Mouse (Mus musculus): Measurements from ENCODE around the gene N4bp3. TPM values are rescaled to one million over a fixed set of nuclear protein-coding genes. Genes with fewer than 3 reads are reported as not detected.
A peak's percentile ranks its signal among the peaks of the same experiment; 100 is the strongest.

Gene N4bp3
- total and polyA plus RNA-seq, 3 experiments, result 19.1 to 22.1 (median 21.2) TPM

DNA sequence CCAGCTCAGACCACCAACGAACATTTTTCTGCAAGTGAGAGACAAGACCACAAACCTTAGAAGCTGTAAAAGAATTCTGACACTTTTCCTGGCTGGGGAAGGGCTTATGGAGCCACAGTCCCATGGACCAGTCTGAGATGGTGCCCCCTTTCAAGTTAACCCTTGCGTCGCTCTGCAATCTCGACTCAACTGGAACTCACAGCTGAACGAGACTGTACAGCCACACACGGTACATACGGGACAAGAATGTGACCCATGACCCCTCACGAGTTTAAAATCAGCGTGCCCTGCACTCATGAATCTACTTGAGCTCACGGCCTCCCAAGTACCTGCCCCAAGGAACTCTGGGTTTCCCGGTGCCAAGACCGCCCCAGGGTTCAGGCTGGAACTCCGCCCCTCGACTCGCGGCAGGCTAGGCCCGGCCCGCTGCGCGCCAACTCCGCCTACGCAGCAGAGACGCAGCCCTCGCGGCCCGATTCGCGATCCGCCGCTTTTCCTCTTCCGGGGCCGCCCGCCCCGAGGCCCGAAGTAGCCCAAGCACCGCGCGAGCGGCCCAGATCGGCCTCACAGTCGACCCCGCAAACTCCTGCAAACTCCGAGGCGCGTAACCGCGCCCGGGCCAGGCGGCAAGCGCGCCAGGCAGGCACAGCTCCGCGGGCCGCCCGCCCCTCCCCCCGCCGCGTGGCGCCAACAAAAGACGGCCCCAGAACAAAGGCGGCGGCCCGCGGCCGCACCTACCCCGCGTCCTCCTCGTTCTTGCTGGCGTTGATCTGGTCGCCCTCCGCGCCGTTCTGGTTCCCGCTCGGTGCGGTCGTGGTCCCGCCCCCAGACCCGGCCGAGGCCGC lies 44.8 kb downstream of the N4bp3 start:
- dilution Hi-C loops (cut with MboI; ENCODE audit: extremely low pct_ligation_motif_present, extremely low pct_unique_long_range_greater_than_20kb, low sequenced_read_pairs), result no loop called here
- TF ChIP-seq CHD1 (IDR thresholded peaks at IDR 0.05; ENCODE audit: low read depth, low read length) (0 out of 2 replicates have a peak, but pooled peaks have one; percentile 38), RAD21 (IDR thresholded peaks at IDR 0.05; ENCODE audit: low read depth, low read length) (no peak), ZMIZ1 (IDR thresholded peaks at IDR 0.05; ENCODE audit: low read depth, low read length) (peak; percentile 60; the same call in 1 of the 2 replicates), IRF4 (IDR thresholded peaks at IDR 0.05; ENCODE audit: low read depth, low read length) (peak; percentile 18), TBP (conservative IDR thresholded peaks at IDR 0.05; ENCODE audit: low read depth, low read length) (0 out of 2 replicates have a peak, but pooled peaks have one; percentile 16), E2F4 (IDR thresholded peaks at IDR 0.05; ENCODE audit: insufficient replicate concordance, low read depth, low read length) (no peak), GABPA (IDR thresholded peaks at IDR 0.05; ENCODE audit: insufficient replicate concordance, low read depth, low read length) (no peak), POLR2A (IDR thresholded peaks at IDR 0.05; ENCODE audit: low read depth, low read length) (peak; percentile 64), MYC (IDR thresholded peaks at IDR 0.05; ENCODE audit: low read depth, low read length) (peak; percentile 57; the same call in 1 of the 2 replicates), MXI1 (IDR thresholded peaks at IDR 0.05; ENCODE audit: low read depth, low read length) (peak; percentile 92), POLR2AphosphoS2 (IDR thresholded peaks at IDR 0.05; ENCODE audit: low read depth, low read length) (peak; percentile 74; the same call in 1 of the 2 replicates), NELFE (IDR thresholded peaks at IDR 0.05; ENCODE audit: low read depth, low read length) (no peak; the same call in 1 of the 2 replicates), NRF1 (IDR thresholded peaks at IDR 0.05; ENCODE audit: low read depth, low read length) (peak; percentile 80), SIN3A (IDR thresholded peaks at IDR 0.05; ENCODE audit: low read length) (peak; percentile 83), KAT2A (IDR thresholded peaks at IDR 0.05; ENCODE audit: insufficient replicate concordance, low read length) (0 out of 2 replicates have a peak, but pooled peaks have one; percentile 55), MEF2A (IDR thresholded peaks at IDR 0.05; ENCODE audit: borderline replicate concordance, low read depth, low read length) (no peak; the same call in 1 of the 2 replicates), ZNF384 (IDR thresholded peaks at IDR 0.05; ENCODE audit: low read depth, low read length) (no peak), ELF1 (IDR thresholded peaks at IDR 0.05; ENCODE audit: low read depth, low read length) (peak; percentile 86), CHD2 (IDR thresholded peaks at IDR 0.05; ENCODE audit: low read length) (peak; percentile 10; the same call in 1 of the 2 replicates), HCFC1 (IDR thresholded peaks at IDR 0.05; ENCODE audit: low read depth, low read length) (peak; percentile 74), TCF12 (IDR thresholded peaks at IDR 0.05; ENCODE audit: low read depth, low read length) (peak; percentile 69; the same call in 1 of the 2 replicates)
- Histone ChIP-seq H3K27me3 (replicated peaks) (no peaks in the 10 kb centered on the region), H3K36me3 (replicated peaks in 1 of 2; ENCODE audit: control insufficient read depth in 1 of 2, insufficient read depth in 1 of 2, low read length in 1 of 2) (peaks cover 44 to 51% of the 10 kb centered on the region in 2 experiments), H3K4me3 (replicated peaks in 1 of 3; ENCODE audit: low read depth in 2 of 3, low read length in 2 of 3, poor library complexity in 1 of 3) (peak overlapping the region; percentile 88 to 99 (median 97)), H3K4me1 (ENCODE audit: control insufficient read depth in 1 of 2, insufficient read depth in 2 of 2) (peaks cover 6 to 54% of the 10 kb centered on the region in 2 experiments), H3K9me3 (replicated peaks; ENCODE audit: low read length) (no peaks in the 10 kb centered on the region), H3K79me2 (replicated peaks; ENCODE audit: control insufficient read depth, extremely low read depth, insufficient read depth, poor library complexity, severe bottlenecking) (peaks cover 55% of the 10 kb centered on the region), H3K9ac (ENCODE audit: insufficient read depth, low read depth) (peak overlapping the region; percentile 94), H3K27ac (ENCODE audit: insufficient read depth, low read depth) (peak overlapping the region; percentile 79), H3K4me2 (ENCODE audit: insufficient read depth, low read depth, poor library complexity, severe bottlenecking) (peak overlapping the region; percentile 84)
- peak; percentile 80 for DNase-seq (ENCODE audit: extremely low read depth)
- in situ Hi-C loops (cut with MboI; ENCODE audit: low pct_ligation_motif_present, low pct_unique_long_range_greater_than_20kb, low sequenced_read_pairs), result no loop called here
